Mouse (Mus musculus) yolk sac, embryonic 10.5 days (tissue): ENCODE measurements at regions not wholly inside any gene's neighbourhood (a gene's known extent, or its start where the extent isn't known, plus 50 kb on each side); places are given as distances from the start of the nearest gene placed in this dataset.
"Not testable (repeated sequence)": the region's sequence is repeated elsewhere in the genome, so short reads cannot be mapped to it uniquely, and the experiment has no call there.

Source experiments
- DNase-seq: peaks from one replicate; pipeline ENCODE4 v3.0.0-alpha.2; 2017; ENCODE audit warnings: low spot score

- DNase-seq, result peak; percentile 6
Observed at GRCm38 (mm10) chr2:51682177-51682576, 54.9 kb downstream of the Tas2r134 start.

GRCm38 (mm10) chr2:51682745-51683144 is 55.4 kb downstream of the Tas2r134 start:
- DNase-seq, result no peak

- no peak for DNase-seq
Observed at GRCm38 (mm10) chr2:51705110-51705509, 77.8 kb downstream of the Tas2r134 start.

GRCm38 (mm10) chr2:51708701-51709100 is 81.4 kb downstream of the Tas2r134 start:
- DNase-seq, result no peak

DNA sequence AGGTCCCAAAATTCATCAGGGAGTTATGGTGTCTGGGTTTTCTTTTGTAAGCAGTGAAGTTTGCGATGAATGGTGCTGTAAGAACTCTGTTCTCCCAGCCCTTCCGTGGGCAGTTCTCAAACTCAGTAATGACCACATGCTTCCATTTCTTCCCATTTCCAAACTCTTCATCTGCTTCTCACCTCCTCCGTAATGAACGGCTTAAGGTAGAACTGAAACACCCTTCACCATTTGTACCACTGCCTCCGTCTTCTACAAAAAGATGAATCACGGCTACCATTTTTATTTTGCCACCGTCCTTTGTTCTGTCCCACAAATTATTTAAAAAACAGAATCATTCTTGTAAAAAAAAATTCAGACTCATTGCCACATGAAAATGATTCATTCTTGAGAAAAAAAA is 85.3 kb downstream of the Tas2r134 start:
- DNase-seq, result no peak

DNA sequence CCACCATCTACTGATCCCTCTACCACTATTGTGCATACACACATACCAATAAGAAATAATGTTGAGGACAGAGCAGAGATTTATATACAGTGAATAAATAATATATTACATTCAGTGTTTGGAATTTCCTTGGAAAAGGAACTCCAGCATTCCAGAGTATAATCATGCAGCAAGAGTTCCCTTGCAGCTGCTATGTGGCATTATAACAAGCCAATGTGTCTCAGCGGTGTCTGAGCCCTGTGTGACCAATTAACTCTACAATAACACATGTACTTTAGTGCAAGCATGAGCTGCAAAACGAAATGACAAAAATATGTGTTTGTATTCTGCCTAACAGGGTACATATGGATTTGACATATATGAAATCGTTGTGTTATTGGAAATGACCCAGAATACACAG is 103.5 kb downstream of the Tas2r134 start:
- DNase-seq, result no peak

GRCm38 (mm10) chr2:51731703-51732102 is 104.4 kb downstream of the Tas2r134 start:
- no peak for DNase-seq

- DNase-seq, result no peak
Observed at GRCm38 (mm10) chr2:51732355-51732754, 105.0 kb downstream of the Tas2r134 start.

DNA sequence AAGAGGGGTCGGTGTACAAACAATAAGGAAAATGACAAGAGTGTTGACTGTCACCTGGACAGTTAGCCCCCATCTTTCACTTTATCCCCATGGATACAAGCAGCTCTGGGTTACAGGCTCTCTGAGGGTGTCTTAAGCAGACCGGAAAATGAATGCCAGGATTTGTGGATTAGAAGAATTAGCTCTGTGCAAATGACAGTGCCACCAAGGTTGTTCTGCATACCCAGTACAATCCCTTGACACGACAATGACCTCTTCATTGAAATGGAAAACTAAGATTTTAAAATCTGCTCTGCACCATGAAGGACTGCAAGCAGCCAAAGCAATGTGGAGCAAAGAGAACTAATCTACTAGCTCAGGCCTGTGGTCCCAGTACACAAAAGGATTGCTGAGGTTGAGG is 105.9 kb downstream of the Tas2r134 start:
- no peak for DNase-seq

- no peak for DNase-seq
Observed at GRCm38 (mm10) chr2:51736452-51736851, 109.1 kb downstream of the Tas2r134 start.

GRCm38 (mm10) chr2:51747675-51748319 is 120.5 kb downstream of the Tas2r134 start:
- no peak for DNase-seq

GRCm38 (mm10) chr2:51749247-51749646 is 121.9 kb downstream of the Tas2r134 start:
- no peak for DNase-seq

- no peak for DNase-seq
Observed at GRCm38 (mm10) chr2:51752941-51753564, 125.7 kb downstream of the Tas2r134 start.

GRCm38 (mm10) chr2:51753565-51754031 is 126.3 kb downstream of the Tas2r134 start:
- no peak for DNase-seq

DNA sequence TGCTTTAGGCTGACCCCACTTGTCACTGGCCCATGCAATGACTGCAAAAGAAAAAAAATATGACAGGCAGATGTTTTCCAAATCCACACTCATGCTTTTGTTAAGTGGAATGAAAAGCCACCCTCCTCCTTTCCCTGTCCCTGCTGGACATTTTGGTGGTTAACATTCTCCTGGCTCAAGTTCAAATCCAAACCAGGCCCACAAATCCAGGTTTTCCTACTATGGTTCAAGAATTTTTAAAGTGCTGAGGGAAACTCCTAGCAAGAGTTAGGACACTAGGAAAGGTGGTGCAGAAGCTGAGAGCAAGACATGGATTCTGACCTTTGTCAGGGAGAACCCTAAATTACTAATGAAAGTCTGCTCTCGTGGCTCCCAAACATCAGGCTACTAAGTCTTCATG is 130.1 kb downstream of the Tas2r134 start:
- no peak for DNase-seq

DNA sequence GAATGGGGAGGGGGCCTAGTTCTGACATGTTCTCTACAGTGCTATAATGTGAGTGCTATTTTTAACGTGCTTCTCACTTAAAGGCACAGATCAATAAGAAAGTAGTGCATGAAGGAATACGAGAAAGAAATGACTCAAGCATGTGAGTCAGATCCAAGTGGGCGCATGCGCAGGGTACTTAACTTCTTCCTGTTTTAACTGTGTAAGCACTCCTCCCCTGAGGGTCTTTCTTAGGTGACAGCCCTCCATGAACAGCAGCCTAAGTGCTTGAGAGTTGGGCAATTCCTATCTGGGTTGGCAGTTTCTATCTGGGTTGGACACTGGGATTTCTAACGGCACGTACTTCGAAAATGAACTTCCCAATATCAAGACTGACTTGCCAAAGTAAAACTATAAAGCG is 130.8 kb downstream of the Tas2r134 start:
- no peak for DNase-seq

- DNase-seq, result no peak
Observed at GRCm38 (mm10) chr2:51762866-51763265, 135.6 kb downstream of the Tas2r134 start.

- peak; percentile 24 for DNase-seq
Observed at GRCm38 (mm10) chr2:51767507-51768135, 140.3 kb downstream of the Tas2r134 start.

DNA sequence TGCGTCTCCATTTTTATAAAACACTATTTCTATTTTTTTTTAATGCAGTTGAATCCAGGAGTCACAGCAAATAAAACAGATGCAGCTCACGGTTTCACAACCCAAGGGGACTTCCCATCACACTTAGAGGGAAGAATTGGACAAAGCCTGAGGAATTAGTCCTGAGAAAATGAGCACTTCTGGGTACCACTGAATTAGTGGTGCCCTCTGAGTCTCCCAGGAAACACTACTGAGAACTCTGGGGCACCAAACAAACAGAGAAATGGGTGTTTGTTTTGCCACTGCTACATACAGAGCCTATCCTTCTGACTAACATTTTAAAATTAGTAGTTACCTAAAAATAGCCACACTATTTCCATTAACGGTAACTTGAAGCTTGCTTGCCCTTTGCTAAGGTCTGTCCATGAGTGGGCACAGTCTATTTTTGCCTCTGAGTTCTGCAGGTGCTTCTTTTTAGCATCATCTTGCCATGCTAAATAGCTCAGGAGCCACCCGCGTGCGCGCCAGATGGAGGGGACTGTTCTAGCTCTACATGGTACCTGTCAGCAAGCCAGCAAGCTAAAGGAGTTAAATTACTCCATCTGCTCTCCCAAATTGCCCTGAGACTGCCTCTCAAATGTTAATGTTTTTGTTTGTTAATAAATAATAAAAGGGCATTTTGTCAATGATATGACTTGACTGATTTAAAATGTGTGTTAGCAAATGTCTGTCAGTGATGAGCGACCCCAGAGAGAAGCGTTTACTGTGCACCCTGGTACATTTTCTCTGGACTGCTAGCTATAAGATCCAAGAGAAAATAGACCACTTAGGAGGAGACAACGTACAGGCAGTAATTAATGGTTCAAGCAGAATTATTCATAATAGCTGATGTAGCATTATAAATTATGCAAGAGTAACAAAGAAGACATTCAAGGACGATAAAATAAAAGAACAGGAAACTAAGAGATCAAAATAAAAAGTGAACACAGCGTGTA is 141.3 kb downstream of the Tas2r134 start:
- DNase-seq, result no peak

DNA sequence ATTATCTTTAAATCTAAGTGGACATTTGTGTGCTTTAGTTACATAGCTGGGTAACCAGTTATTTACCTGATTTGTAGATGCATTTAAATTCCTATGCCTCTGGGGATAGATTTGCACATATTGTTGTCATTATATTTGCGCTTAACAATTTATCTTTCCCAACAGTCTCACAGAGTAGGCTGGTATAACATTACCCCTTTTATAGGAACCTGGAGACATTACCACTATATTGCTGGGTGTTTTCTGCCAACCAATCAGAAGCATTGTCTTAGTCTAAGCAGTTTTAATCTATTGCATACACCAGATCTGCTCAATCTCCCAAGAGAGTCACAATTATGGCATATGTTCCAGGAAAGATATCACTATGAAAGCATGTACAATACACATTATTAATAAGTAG is 149.8 kb downstream of the Rbm43 start:
- no peak for DNase-seq

DNA sequence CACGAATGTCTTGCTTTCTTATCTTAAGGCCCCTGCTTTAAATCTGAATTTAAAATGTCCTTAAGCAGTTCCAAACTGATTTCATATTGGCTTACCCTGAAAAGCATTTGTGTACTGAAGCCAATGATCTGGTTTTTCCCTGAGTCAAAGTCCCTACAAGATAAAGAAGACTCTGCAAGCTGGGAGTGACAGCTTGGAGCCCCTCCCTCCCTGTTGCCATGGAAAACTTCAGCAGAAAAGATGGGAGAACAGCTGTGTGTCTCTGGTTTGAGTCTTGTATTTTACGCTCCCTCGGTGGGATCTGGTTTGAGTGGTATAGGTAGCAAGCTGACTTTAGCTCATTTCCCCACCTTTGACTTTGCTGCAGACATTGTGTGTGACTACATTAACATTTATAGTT is 146.1 kb downstream of the Rbm43 start:
- no peak for DNase-seq

DNA sequence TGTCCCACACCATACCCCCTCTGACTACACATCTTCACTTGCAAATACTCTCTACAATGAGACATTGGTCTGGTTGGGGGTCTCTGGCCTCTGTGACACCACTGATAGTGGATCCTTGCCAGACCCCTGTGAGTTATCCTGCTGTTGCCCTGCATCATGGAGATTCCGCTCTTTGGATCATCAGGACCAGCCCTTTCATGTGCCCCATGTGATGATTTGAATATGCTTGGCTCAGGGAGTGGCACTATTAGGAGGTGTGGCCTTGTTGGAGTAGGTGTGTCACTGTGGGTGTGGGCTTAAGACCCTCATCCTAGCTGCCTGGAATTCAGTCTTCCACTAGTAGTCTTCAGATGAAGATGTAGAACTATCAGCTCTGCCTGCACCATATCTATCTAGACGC is 141.7 kb downstream of the Rbm43 start:
- DNase-seq, result not testable (repeated sequence)
